Mouse (Mus musculus): ENCODE measurements around the gene Ccni. TPM values are rescaled to one million over a fixed set of nuclear protein-coding genes. Genes with fewer than 3 reads are reported as not detected.

The Ccni gene
- total and polyA plus RNA-seq, 3 experiments, result 56.5 to 166 (median 147) TPM

- TF ChIP-seq CTCF (IDR thresholded peaks at IDR 0.05) (no peak), POLR2A (IDR thresholded peaks at IDR 0.05; ENCODE audit: insufficient read depth, low read depth, low read length) (no peak), EP300 (IDR thresholded peaks at IDR 0.05; ENCODE audit: insufficient read depth, low read depth, low read length) (no peak)
Measured at GRCm38 (mm10) chr5:93133445-93134244, 72.7 kb downstream of the Ccni start.

More at GRCm38 (mm10) chr5:93133445-93134244, 72.7 kb downstream of the Ccni start:
- Histone ChIP-seq H3K27ac (no peak overlapping the region; the same call in 1 of the 2 replicates), H3K27me3 (ENCODE audit: control insufficient read depth, insufficient read depth, low read length) (no peaks in the 10 kb centered on the region), H3K4me3 (no peak overlapping the region), H3K79me2 (replicated peaks; ENCODE audit: control insufficient read depth, insufficient read depth, low read length) (no peaks in the 10 kb centered on the region), H3K36me3 (ENCODE audit: control insufficient read depth, insufficient read depth, low read length) (peaks cover 9% of the 10 kb centered on the region), H3K4me1 (ENCODE audit: control insufficient read depth, insufficient read depth, low read length) (peaks cover 28% of the 10 kb centered on the region), H3K9ac (ENCODE audit: low read depth, low read length) (no peak overlapping the region)
- intact Hi-C loops (cut with DNase I), result loop anchor here (5.0 kb wide), 1 partner anchor 36 kb away; no protein-coding TSS in a partner anchor
- DNase-seq, result no peak
- WGBS, result 28% methylated on average over 10 of the region's 10 CpGs

Other genes starting within 250 kb of the Ccni start
- under 1 TPM in 1 of 2 experiments, not detected in 1; 0.08 TPM for gene Sowahb, start 161.5 kb downstream of the Ccni start, total RNA-seq (2021)
- 0.04 TPM in 1 of 2 replicates, not detected in the other for gene Sowahb, start 161.5 kb downstream of the Ccni start, polyA plus RNA-seq (2012; rRNA removed)
- gene Sept11, start 113.1 kb downstream of the Ccni start, total RNA-seq (2021), result 10 to 100 TPM; 25.7 to 34.0 TPM
- gene Sept11, start 113.1 kb downstream of the Ccni start, polyA plus RNA-seq (2012; rRNA removed), result 15.6 and 25.8 TPM in 2 replicates
- under 1 TPM; 0.57 to 0.59 TPM for gene 2010109A12Rik, start within 50 bp of the Ccni start, total RNA-seq (2021)
- gene 2010109A12Rik, start within 50 bp of the Ccni start, polyA plus RNA-seq (2012; rRNA removed), result not detected in 2 replicates
- 10 to 100 TPM; 12.3 to 13.5 TPM for gene Ccng2, start 60.8 kb upstream of the Ccni start, total RNA-seq (2021)
- gene Ccng2, start 60.8 kb upstream of the Ccni start, polyA plus RNA-seq (2012; rRNA removed), result 7.2 and 13.3 TPM in 2 replicates

Data from heart, adult 2 months (tissue).